Mouse (Mus musculus) CH12.LX (cell line): ENCODE data around the gene Adam17. TPM values are rescaled to one million over a fixed set of nuclear protein-coding genes. Genes with fewer than 3 reads are reported as not detected.

Source experiments
- DNase-seq: peaks from one replicate; pipeline ENCODE4 v3.0.0-alpha.2; 2013; ENCODE audit errors: extremely low read depth
- H3K27ac ChIP-seq: 2 replicates; pipeline ENCODE4 v1.5.1; 2012; ENCODE audit warnings: low read depth, mild to moderate bottlenecking, control low read depth, moderate library complexity; ENCODE audit not compliant: insufficient read depth
- H3K27me3 ChIP-seq: replicated peaks from 2 replicates; pipeline ENCODE3; 2012; ENCODE audit warnings: inconsistent platforms
- H3K36me3 ChIP-seq, 2 experiments: replicated peaks in 1 of 2; 2 replicates each; pipeline versions ENCODE3 to v1.6.1; 2012; ENCODE audit warnings: inconsistent platforms in 1 of 2, low read length in 1 of 2, mild to moderate bottlenecking in 1 of 2, mixed read lengths in 1 of 2, moderate library complexity in 1 of 2; ENCODE audit not compliant: control insufficient read depth in 1 of 2, insufficient read depth in 1 of 2
- H3K4me1 ChIP-seq, 2 experiments: 2 replicates each; pipeline ENCODE4 v1.6.1; 2012; ENCODE audit warnings: inconsistent platforms in 1 of 2, moderate library complexity in 1 of 2; ENCODE audit not compliant: insufficient read depth in 2 of 2, control insufficient read depth in 1 of 2
- H3K4me2 ChIP-seq: 2 replicates; pipeline ENCODE4 v1.6.1; 2012; ENCODE audit warnings: low read depth, mild to moderate bottlenecking, control low read depth; ENCODE audit not compliant: poor library complexity, insufficient read depth, severe bottlenecking
- H3K4me3 ChIP-seq, 3 experiments: fragments of 150-350 bp in 1 of 3; sonication (generic) in 1 of 3; replicated peaks in 1 of 3; 2 replicates each; pipeline versions ENCODE3 to v1.5.1; 2011 to 2012; ENCODE audit warnings: low read depth in 2 of 3, low read length in 2 of 3, mild to moderate bottlenecking in 2 of 3, moderate library complexity in 2 of 3, control low read depth in 1 of 3, improper control_type of control experiment in 1 of 3, inconsistent platforms in 1 of 3, mixed read lengths in 1 of 3; ENCODE audit not compliant: poor library complexity in 1 of 3
- H3K79me2 ChIP-seq: replicated peaks from 2 replicates; pipeline ENCODE4 v1.6.1; 2012; ENCODE audit warnings: mild to moderate bottlenecking, moderate library complexity; ENCODE audit not compliant: control insufficient read depth, poor library complexity, insufficient read depth, severe bottlenecking; ENCODE audit errors: extremely low read depth
- H3K9ac ChIP-seq: 2 replicates; pipeline ENCODE4 v1.6.1; 2012; ENCODE audit warnings: low read depth, mild to moderate bottlenecking, control low read depth, moderate library complexity; ENCODE audit not compliant: insufficient read depth
- H3K9me3 ChIP-seq: replicated peaks from 2 replicates; pipeline ENCODE3; 2012; ENCODE audit warnings: low read length, inconsistent platforms, mixed read lengths
- BHLHE40 ChIP-seq: IDR thresholded peaks from 2 replicates; pipeline ENCODE4 v1.6.1; 2011; ENCODE audit warnings: mild to moderate bottlenecking, low read depth, low read length, improper control_type of control experiment
- E2F4 ChIP-seq: IDR thresholded peaks from 2 replicates; pipeline ENCODE4 v1.6.1; 2011; ENCODE audit warnings: low read depth, low read length, improper control_type of control experiment; ENCODE audit not compliant: insufficient replicate concordance
- ELF1 ChIP-seq: IDR thresholded peaks from 2 replicates; pipeline ENCODE4 v1.6.1; 2014; ENCODE audit warnings: low read depth, mild to moderate bottlenecking, inconsistent platforms, low read length, improper control_type of control experiment
- EP300 ChIP-seq: IDR thresholded peaks from 2 replicates; pipeline ENCODE4 v1.6.1; 2011; ENCODE audit warnings: low read length, improper control_type of control experiment
- ETS1 ChIP-seq: conservative IDR thresholded peaks from 2 replicates; pipeline ENCODE4 v1.6.1; 2012; ENCODE audit warnings: low read depth, mild to moderate bottlenecking, inconsistent platforms, low read length, improper control_type of control experiment, moderate library complexity
- KAT2A ChIP-seq: IDR thresholded peaks from 2 replicates; pipeline ENCODE4 v1.6.1; 2012; ENCODE audit warnings: low read length, improper control_type of control experiment, inconsistent platforms; ENCODE audit not compliant: insufficient replicate concordance
- MAX ChIP-seq: IDR thresholded peaks from 2 replicates; pipeline ENCODE4 v1.6.1; 2011; ENCODE audit warnings: low read length, improper control_type of control experiment
- PAX5 ChIP-seq: IDR thresholded peaks from 2 replicates; pipeline ENCODE4 v1.6.1; 2012; ENCODE audit warnings: low read length, inconsistent platforms, mixed read lengths
- POLR2A ChIP-seq: IDR thresholded peaks from 2 replicates; pipeline ENCODE4 v1.6.1; 2011; ENCODE audit warnings: low read depth, mild to moderate bottlenecking, improper control_type of control experiment, low read length
- RAD21 ChIP-seq: IDR thresholded peaks from 2 replicates; pipeline ENCODE4 v1.6.1; 2011; ENCODE audit warnings: low read depth, mild to moderate bottlenecking, low read length, improper control_type of control experiment, moderate library complexity
- RCOR1 ChIP-seq: conservative IDR thresholded peaks from 2 replicates; pipeline ENCODE4 v1.6.1; 2012; ENCODE audit warnings: low read depth, mild to moderate bottlenecking, inconsistent platforms, low read length, improper control_type of control experiment
- TCF12 ChIP-seq: IDR thresholded peaks from 2 replicates; pipeline ENCODE4 v1.6.1; 2014; ENCODE audit warnings: low read depth, mild to moderate bottlenecking, inconsistent platforms, low read length, improper control_type of control experiment
- UBTF ChIP-seq: IDR thresholded peaks from 2 replicates; pipeline ENCODE4 v1.6.1; 2012; ENCODE audit warnings: low read depth, mild to moderate bottlenecking, inconsistent platforms, low read length, improper control_type of control experiment, moderate library complexity
- USF2 ChIP-seq: conservative IDR thresholded peaks from 2 replicates; pipeline ENCODE4 v1.6.1; 2011; ENCODE audit warnings: low read depth, low read length, improper control_type of control experiment
- ZNF384 ChIP-seq: IDR thresholded peaks from 2 replicates; pipeline ENCODE4 v1.6.1; 2012; ENCODE audit warnings: low read depth, low read length, improper control_type of control experiment, inconsistent platforms
- dilution Hi-C: fragments of 300-500 bp; cut with MboI; formaldehyde crosslinking; loops from 2 replicates; pipeline ENCODE4 v1.14.3; 2020; ENCODE audit warnings: low sequenced_read_pairs; ENCODE audit not compliant: extremely low pct_unique_long_range_greater_than_20kb, extremely low pct_ligation_motif_present
- in situ Hi-C: fragments of 300-500 bp; cut with MboI; formaldehyde crosslinking; loops from 3 replicates; pipeline ENCODE4 v1.14.3; 2019; ENCODE audit warnings: low sequenced_read_pairs, low pct_ligation_motif_present, low pct_unique_long_range_greater_than_20kb, mixed read lengths
- polyA plus RNA-seq: library from polyadenylated mRNA; unstranded; fragments of >175 nt; gene quantifications from 2 replicates; pipeline ENCODE4 v1.2.1, GENCODE M21; 2012; ENCODE audit warnings: low read depth; ENCODE audit not compliant: insufficient read length
- total RNA-seq, 2 experiments: library from RNA; depleted of rRNA; stranded (reverse); fragments of 300-350 nt in 1 of 2; fragments of >200 nt in 1 of 2; gene quantifications; 2 replicates each; pipeline ENCODE4 v1.2.3; 2012 to 2014

Adam17 gene
- total and polyA plus RNA-seq, 3 experiments = 47.5 to 60.1 (median 50.1) TPM

DNA sequence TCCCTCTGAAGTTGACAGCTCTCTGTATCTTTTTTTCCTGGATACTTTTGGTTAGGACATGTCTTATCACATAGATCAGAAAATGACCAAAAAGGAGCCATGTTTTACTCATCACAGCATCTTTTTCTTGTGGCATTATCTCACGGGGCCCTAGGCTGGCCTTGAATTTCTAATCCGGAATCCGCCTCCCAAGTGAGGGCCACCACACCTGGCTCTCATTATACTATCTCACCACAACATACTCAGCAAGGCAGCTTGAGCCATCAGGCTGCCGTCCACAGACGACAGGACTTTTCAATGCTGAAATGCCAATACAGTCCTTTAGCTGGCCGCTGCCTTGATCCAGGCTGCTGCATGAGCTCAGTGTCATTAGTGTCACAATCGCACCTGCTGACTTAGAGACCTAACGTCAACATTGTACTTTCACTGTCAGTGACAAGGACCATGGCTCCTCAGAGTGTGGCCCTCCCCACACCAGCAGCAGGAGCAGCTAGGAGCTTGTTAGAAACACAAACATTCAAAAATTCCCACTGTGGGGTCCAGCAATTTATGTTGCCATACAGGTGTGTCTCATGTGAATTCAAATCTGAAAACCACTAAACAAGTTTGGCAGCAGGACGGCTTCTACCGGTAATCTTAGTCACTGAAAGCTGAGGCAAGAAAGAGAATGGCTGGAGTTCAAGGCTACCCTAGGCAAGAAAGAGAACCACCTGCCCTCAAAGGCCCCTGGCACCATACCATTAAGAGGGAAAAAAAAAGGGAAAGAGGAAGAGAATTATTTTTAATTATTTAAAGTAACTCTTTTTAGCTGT lies 8.6 kb downstream of the Adam17 start (continued):
- TF ChIP-seq ZNF384 (no peak), USF2 (no peak)
- TF ChIP-seq, all 38 proteins: peak for 0

DNA sequence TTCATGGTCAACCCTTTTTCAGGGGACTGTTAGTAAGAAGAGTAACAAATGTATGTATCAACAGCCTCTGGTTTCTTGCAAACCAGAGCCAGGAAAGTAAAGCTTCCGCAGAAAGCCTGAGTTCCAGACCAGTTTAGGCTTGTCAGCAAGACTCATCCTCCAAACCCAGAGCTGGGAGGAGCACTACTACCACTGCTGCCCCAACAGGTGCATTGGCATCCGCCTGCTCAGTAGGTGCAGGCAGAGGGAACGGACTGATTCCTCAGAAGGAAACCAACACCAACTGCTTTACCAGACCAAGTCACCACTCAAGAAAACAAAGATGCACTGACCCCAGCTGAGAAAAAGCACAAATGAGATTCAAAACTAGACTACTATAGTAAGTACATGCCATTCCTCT lies 10.2 kb downstream of the Adam17 start:
- Histone ChIP-seq H3K36me3 (peaks cover 2 to 63% of the 10 kb centered on the region in 2 experiments), H3K9me3 (no peaks in the 10 kb centered on the region), H3K4me1 (peaks cover under 1 to 21% of the 10 kb centered on the region in 2 experiments; a peak in 2 of 4 replicates), H3K9ac (no peak overlapping the region), H3K4me2 (no peak overlapping the region), H3K4me3 (no peak overlapping the region), H3K79me2 (peaks cover 54% of the 10 kb centered on the region), H3K27me3 (no peaks in the 10 kb centered on the region), H3K27ac (no peak overlapping the region)
- in situ Hi-C loops = no loop called here
- TF ChIP-seq TCF12 = no peak
- no peak for TF ChIP-seq MAX
- no peak for TF ChIP-seq UBTF
- no peak for TF ChIP-seq EP300
- no peak for TF ChIP-seq ELF1
- no peak for TF ChIP-seq E2F4
- TF ChIP-seq KAT2A = no peak
- no peak for TF ChIP-seq PAX5
- no peak for TF ChIP-seq RCOR1
- TF ChIP-seq BHLHE40 = no peak
- TF ChIP-seq ZNF384 = no peak
- no peak for TF ChIP-seq RAD21
- dilution Hi-C loops = no loop called here
- no peak for DNase-seq

DNA sequence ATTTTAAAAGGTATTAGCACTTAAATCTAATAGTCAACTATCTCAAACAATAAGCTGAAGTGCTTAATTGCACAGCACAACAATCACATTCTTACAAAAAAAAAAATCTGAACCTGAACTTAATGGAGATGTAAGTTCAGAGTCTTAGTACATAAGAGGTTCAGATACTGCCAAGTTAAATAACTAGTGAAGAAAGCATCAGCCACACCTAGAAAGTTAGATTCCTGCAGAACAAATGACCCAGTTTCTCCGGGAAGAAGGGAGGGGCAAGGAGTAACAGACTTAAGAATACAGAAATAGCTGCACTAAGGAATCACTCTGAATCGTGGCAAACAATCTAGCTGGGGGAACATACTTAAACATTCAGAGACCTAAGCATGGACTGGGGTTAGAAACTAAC lies 10.7 kb downstream of the Adam17 start:
- Histone ChIP-seq H3K4me1 (peaks cover 0 to 17% of the 10 kb centered on the region in 2 experiments; a peak in 2 of 4 replicates), H3K4me3 (no peak overlapping the region), H3K79me2 (peaks cover 51% of the 10 kb centered on the region), H3K9me3 (no peaks in the 10 kb centered on the region), H3K9ac (no peak overlapping the region), H3K36me3 (peaks cover 2 to 66% of the 10 kb centered on the region in 2 experiments), H3K4me2 (no peak overlapping the region), H3K27me3 (no peaks in the 10 kb centered on the region), H3K27ac (no peak overlapping the region)
- dilution Hi-C loops (no loop called here), in situ Hi-C loops (no loop called here)
- no peak for DNase-seq
- TF ChIP-seq ELF1 (no peak), POLR2A (no peak), ETS1 (no peak), E2F4 (no peak)
